Mouse (Mus musculus): ENCODE measurements around the gene H13.

Gene H13

DNA sequence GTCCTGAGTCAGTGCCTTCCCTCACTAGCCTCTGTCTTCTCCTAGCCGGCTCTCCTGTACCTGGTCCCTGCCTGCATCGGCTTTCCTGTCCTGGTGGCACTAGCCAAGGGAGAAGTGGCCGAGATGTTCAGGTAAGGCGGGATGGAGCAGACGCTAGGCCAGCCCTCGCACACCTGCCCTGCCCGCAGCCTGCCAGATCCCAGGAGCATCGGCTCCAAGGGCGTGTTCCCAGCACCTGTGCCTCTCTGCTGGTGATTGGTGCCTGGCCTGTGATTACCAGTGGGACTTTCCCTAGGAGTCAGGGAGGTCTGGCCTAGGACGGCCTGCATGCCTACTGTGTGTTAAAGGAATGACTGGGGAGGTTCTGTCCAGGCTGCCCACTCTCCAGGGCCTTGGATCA lies 30.9 kb downstream of the H13 start:
- no peak for DNase-seq (ENCODE audit: extremely low spot score, low read depth, low spot score)

GRCm38 (mm10) chr2:152700725-152701124 lies 31.5 kb downstream of the H13 start:
- no peak for DNase-seq (ENCODE audit: extremely low spot score, low read depth, low spot score)

GRCm38 (mm10) chr2:152703596-152704255 lies 34.5 kb downstream of the H13 start:
- no peak for DNase-seq (ENCODE audit: extremely low spot score, low read depth, low spot score)

- no peak for DNase-seq (ENCODE audit: extremely low spot score, low read depth, low spot score)
Measured at GRCm38 (mm10) chr2:152704256-152704605, 35.0 kb downstream of the H13 start.

GRCm38 (mm10) chr2:152704811-152705370 lies 35.6 kb downstream of the H13 start:
- no peak for DNase-seq (ENCODE audit: extremely low spot score, low read depth, low spot score)

DNA sequence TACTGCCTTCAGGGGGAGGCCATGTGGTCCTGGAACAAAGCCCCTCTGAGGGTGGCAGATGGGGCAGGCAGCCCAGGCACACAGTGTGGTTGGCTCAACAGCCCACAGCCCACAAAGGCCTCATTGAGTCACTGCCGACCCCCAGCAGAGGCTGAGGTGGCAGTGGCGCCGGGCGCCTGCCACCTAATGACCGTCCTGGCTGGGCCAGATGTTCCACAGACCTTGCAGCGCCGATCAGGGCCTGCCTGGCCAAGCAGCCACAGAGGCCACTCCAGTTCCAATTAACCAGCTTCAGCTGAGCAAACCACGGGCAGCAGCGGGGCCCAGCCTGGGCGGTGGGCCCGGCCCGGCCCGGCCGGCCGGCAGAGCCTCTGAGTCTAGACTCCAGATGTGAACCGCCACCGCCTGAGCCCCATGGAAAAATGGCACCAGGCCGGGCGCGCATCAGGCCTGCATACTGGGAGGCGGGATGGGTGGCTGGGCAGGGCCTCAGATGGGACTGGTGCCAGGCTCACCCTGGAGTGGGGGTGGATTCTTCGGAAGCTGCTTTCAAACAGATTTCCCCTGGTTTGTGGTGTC lies 36.8 kb downstream of the H13 start:
- DNase-seq (ENCODE audit: extremely low spot score, low read depth, low spot score), result no peak

DNA sequence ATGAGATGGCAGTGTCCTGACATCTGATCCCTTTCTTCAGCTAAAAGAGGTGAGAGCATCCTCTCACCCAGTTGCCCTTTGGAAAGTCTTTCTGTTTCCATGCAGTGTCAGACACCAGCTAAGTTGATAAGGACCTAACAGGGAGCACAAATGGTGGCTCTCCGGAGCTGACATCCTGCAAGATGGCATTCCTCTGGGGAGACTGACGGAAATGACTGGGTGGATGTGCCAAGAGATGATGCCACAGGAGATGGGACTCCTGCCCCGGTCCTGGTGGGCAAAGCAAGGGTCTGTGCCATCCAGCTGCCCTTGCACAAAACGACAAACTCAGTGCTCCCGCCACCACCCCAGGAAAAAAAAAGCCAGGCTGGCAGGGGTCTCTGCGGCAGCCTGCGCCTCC lies 37.9 kb downstream of the H13 start:
- DNase-seq (ENCODE audit: extremely low spot score, low read depth, low spot score), result no peak

DNA sequence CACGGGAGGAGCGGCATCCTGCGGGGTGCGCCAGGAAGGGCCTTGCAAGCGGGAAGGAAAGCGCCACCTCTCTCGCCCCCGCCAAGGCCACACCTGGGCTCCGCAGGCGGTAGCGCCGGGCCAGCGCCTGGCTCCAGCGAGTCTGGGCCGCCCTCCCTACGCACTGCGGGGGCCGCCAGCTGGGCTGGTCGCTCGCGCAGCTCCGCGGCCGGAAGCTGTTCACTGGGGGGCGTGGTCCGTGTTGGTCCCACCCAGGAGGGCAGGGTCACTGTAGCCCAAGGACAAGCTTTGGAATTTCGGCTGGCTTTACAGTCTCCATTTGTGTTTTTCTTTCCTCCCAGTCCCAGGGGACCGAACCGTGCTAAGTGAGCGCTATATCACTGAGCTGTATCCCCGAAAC lies 38.4 kb downstream of the H13 start:
- DNase-seq (ENCODE audit: extremely low spot score, low read depth, low spot score), result no peak

GRCm38 (mm10) chr2:152709066-152709465 lies 39.8 kb downstream of the H13 start:
- no peak for DNase-seq (ENCODE audit: extremely low spot score, low read depth, low spot score)

DNA sequence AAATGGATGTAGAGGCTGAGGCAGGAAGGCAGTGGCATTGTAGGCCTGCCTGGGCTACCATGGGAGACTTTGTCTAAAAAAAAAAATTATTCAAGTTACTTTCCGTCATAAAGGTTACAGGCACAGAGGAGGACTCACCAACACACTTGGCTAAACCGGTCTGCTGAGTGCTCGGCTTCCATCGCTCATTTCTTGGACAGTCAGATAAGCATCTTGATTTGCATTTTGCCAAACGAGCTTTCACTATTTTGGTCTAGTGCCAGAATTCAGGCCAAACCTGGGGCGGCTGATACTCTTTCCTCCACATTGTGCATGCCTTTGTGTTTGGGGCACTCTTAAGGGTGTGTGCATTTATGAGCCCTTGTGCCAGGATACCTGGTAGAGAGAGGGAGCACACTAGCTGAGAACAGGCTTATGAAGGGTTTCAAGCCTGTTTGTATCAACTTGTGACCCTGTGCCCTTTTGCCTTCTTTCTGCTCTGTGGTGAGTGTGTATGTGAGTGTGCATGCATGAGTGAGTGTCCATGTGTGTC lies 47.0 kb downstream of the H13 start:
- DNase-seq (ENCODE audit: extremely low spot score, low read depth, low spot score), result no peak

DNA sequence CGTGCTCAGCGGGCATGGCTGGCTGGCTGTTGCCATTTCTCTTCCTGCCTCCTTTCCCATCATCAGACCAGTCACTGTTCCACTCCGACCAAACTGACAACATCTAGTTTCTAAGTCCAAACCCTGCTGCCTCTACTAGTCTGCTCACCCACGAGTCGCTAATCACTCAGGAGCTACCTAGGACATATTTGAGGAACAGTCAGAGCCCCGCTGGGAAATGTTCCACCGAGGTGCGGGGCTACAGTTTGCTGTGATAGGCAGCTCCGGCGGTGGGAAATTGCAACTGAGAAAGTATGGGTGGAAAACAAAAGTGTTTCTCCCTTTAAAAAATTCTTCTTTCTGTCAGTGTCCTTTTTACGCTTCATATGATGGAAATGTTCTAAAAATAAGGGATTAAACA lies 48.4 kb downstream of the H13 start:
- no peak for DNase-seq (ENCODE audit: extremely low spot score, low read depth, low spot score)

DNA sequence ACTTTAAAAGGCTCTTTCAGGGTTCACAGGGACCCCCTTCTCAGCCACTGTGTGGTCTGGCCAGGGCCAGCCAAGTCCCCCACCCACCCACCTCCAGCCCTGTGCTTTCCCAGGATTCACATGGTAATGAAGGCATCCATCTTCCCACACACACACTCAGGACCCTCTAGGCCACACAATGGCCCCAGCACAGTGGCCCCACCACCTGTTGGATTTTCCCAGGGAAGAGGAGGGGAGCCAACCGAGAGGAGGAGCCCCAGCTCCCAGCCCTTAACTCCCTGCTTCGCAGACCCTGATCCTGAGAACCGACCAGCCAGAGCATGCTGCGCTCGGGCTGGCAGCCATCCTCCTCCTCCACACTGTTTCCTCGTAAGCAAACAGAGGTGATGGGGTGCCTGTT lies 48.8 kb downstream of the H13 start:
- DNase-seq (ENCODE audit: extremely low spot score, low read depth, low spot score), result no peak

DNA sequence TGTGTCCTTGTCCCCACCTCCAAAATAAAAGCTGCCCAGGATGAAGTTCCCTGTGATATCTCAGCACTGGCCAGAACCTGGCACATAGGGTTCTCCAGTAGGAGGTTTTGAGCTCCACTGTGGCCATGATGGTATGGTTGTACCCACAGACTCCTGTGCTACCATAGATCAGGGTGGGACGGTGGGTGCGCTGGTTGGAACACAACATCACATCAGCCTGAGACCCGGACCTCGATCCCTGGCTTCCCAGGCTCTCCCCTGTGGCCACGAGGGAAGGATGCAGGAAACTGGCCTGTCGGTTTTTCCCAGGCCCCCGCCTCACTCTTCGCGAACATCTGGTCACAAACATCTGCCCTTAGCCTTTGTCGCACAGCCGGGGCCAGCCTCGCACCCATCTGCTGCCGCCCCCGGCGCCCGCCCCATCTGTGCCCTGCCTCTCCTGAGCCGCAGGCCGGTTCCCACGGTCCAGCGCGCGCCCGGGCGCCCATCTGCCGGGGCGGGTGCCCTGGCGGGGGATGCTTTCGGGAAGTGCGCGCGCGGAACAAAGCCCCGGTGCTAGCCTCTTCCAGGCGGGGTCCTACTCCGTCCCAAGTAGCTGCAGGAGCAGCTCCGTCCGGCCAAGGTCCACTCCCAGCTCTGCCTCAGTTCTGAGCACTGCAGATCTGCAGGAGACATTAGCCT lies 54.5 kb downstream of the H13 start:
- DNase-seq (ENCODE audit: extremely low spot score, low read depth, low spot score), result no peak

DNA sequence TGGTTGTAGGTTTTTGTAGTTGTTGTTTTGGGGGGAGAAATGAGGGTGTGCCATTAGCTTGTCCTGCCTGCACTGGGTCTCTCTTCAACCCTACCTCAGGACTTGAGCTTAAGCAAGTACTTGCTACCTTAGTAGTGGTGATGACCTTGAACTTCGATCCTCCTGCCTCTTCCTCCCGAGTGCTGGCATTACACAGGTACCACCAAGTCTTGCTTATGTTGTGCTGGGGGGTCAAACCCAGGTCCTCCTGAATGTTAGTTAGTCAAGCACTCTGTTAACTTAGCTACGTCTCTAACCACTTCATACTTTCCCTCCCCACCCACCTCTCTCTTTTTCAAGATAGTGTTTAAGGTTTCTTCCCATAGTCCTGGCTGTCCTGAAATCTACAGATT lies 55.1 kb downstream of the H13 start:
- no peak for DNase-seq (ENCODE audit: extremely low spot score, low read depth, low spot score)

- no peak for DNase-seq (ENCODE audit: extremely low spot score, low read depth, low spot score)
Measured at GRCm38 (mm10) chr2:152725178-152725750, 56.0 kb downstream of the H13 start.

GRCm38 (mm10) chr2:152726213-152726612 lies 57.0 kb downstream of the H13 start:
- DNase-seq (ENCODE audit: extremely low spot score, low read depth, low spot score), result no peak

DNA sequence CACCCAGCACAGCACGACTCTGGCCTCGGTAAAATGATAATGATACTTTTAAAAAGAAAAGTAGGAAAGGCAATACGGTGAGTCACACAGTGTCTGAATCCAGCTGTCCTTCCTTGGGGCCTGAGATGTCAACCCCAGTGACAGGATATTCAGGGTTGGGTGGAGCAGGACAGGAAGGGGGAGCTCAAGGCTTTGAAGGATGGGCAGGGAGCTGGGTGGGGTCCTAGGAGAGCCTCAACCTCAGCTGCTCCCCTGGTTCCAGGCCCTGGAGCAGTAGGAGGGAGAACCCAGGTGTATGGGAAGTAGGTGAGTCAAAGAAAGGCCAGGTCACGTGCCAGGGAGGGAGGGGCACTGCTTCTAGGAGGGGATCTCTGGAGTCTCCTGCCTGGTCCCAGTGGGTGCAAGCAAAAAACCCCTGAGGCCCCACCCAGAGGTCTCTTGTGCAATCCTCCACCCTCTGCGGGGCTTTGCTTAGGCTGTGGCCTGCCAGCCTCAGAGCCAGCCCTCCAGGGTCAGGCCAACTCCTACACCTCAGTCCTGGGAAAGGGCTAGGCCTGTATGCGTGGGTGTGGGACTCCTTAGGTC lies 57.6 kb downstream of the H13 start:
- no peak for DNase-seq (ENCODE audit: extremely low spot score, low read depth, low spot score)

GRCm38 (mm10) chr2:152727795-152728510 lies 58.7 kb downstream of the H13 start:
- no peak for DNase-seq (ENCODE audit: extremely low spot score, low read depth, low spot score)

- no peak for DNase-seq (ENCODE audit: extremely low spot score, low read depth, low spot score)
Measured at GRCm38 (mm10) chr2:152728594-152728993, 59.3 kb downstream of the H13 start.

GRCm38 (mm10) chr2:152729013-152729635 lies 59.9 kb downstream of the H13 start:
- DNase-seq (ENCODE audit: extremely low spot score, low read depth, low spot score), result no peak
